Mouse (Mus musculus): ENCODE measurements at regions not wholly inside any gene's neighbourhood (a gene's known extent, or its start where the extent isn't known, plus 50 kb on each side); places are given as distances from the start of the nearest gene placed in this dataset.
A peak's percentile ranks its signal among the peaks of the same experiment; 100 is the strongest.

GRCm38 (mm10) chr2:128345557-128345956 is 219.7 kb downstream of the Bcl2l11 start:
- H3K36me3 ChIP-seq, result no peaks in the 10 kb centered on the region
- no peaks in the 10 kb centered on the region for H3K4me1 ChIP-seq
- no peak overlapping the region for H3K4me2 ChIP-seq (replicated peaks)
- WGBS, result 78% methylated on average over 11 of the region's 11 CpGs
- no peak overlapping the region for H3K27ac ChIP-seq
- no peak overlapping the region for H3K9ac ChIP-seq
- no peak for ATAC-seq (ENCODE audit: low FRiP score, low read depth)
- H3K9me3 ChIP-seq, result no peaks in the 10 kb centered on the region
- no peak overlapping the region for H3K4me3 ChIP-seq
- no peaks in the 10 kb centered on the region for H3K27me3 ChIP-seq (replicated peaks)

GRCm38 (mm10) chr2:128348556-128348955 is 222.7 kb downstream of the Bcl2l11 start:
- no peaks in the 10 kb centered on the region for H3K36me3 ChIP-seq
- ATAC-seq (ENCODE audit: low FRiP score, low read depth), result no peak
- H3K4me1 ChIP-seq, result no peaks in the 10 kb centered on the region
- no peaks in the 10 kb centered on the region for H3K27me3 ChIP-seq (replicated peaks)
- 75% methylated on average over 2 of the region's 2 CpGs for WGBS
- H3K4me3 ChIP-seq, result no peak overlapping the region
- H3K9ac ChIP-seq, result no peak overlapping the region
- no peak overlapping the region for H3K4me2 ChIP-seq (replicated peaks)
- no peak overlapping the region for H3K27ac ChIP-seq
- no peaks in the 10 kb centered on the region for H3K9me3 ChIP-seq

- ATAC-seq (ENCODE audit: low FRiP score, low read depth), result no peak
- Histone ChIP-seq H3K27ac (no peak overlapping the region), H3K27me3 (replicated peaks) (no peaks in the 10 kb centered on the region), H3K9me3 (no peaks in the 10 kb centered on the region), H3K4me3 (no peak overlapping the region), H3K36me3 (no peaks in the 10 kb centered on the region), H3K4me1 (no peaks in the 10 kb centered on the region), H3K4me2 (replicated peaks) (no peak overlapping the region), H3K9ac (no peak overlapping the region)
- 84% methylated on average over 16 of the region's 16 CpGs for WGBS
These were observed 225.6 kb downstream of the Bcl2l11 start for GRCm38 (mm10) chr2:128351405-128351804.

GRCm38 (mm10) chr2:128352533-128352932 is 226.7 kb downstream of the Bcl2l11 start:
- no peaks in the 10 kb centered on the region for H3K36me3 ChIP-seq
- no peaks in the 10 kb centered on the region for H3K9me3 ChIP-seq
- ATAC-seq (ENCODE audit: low FRiP score, low read depth), result no peak
- H3K4me1 ChIP-seq, result no peaks in the 10 kb centered on the region
- 91% methylated on average over 1 of the region's 1 CpGs for WGBS
- no peak overlapping the region for H3K27ac ChIP-seq
- no peak overlapping the region for H3K4me2 ChIP-seq (replicated peaks)
- no peaks in the 10 kb centered on the region for H3K27me3 ChIP-seq (replicated peaks)
- H3K4me3 ChIP-seq, result no peak overlapping the region
- H3K9ac ChIP-seq, result no peak overlapping the region

DNA sequence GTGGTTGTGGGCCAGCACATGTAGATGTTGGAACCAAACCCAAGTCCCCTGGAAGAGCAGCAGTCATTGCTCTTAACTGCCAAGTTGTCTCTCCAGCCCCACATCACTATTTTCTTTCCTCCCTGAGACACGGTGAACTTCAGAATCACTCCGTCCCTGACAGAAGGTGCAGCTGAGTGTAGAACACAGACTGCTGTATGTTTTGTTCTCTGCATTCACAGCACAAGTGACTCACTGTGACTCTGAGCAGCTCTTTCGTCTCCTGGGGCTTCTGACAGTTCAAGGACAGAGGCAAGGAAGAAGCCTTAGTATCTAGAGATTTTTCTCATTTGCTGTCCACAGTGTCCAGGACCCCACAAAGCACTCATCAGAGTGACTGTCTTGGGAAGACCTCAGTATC is 227.6 kb downstream of the Bcl2l11 start:
- ATAC-seq (ENCODE audit: low FRiP score, low read depth), result no peak
- H3K4me3 ChIP-seq, result no peak overlapping the region
- H3K4me2 ChIP-seq (replicated peaks), result no peak overlapping the region
- no peak overlapping the region for H3K27ac ChIP-seq
- H3K36me3 ChIP-seq, result no peaks in the 10 kb centered on the region
- H3K4me1 ChIP-seq, result no peaks in the 10 kb centered on the region
- H3K9ac ChIP-seq, result no peak overlapping the region
- 80% methylated on average over 3 of the region's 3 CpGs for WGBS
- no peaks in the 10 kb centered on the region for H3K27me3 ChIP-seq (replicated peaks)
- H3K9me3 ChIP-seq, result no peaks in the 10 kb centered on the region

GRCm38 (mm10) chr2:128356326-128356725 is 230.5 kb downstream of the Bcl2l11 start:
- H3K9me3 ChIP-seq, result no peaks in the 10 kb centered on the region
- H3K4me3 ChIP-seq, result no peak overlapping the region
- no peak overlapping the region for H3K4me2 ChIP-seq (replicated peaks)
- ATAC-seq (ENCODE audit: low FRiP score, low read depth), result no peak
- no peaks in the 10 kb centered on the region for H3K27me3 ChIP-seq (replicated peaks)
- H3K4me1 ChIP-seq, result no peaks in the 10 kb centered on the region
- 85% methylated on average over 4 of the region's 4 CpGs for WGBS
- H3K36me3 ChIP-seq, result no peaks in the 10 kb centered on the region
- H3K27ac ChIP-seq, result no peak overlapping the region
- H3K9ac ChIP-seq, result no peak overlapping the region

- Histone ChIP-seq H3K9ac (no peak overlapping the region), H3K36me3 (no peaks in the 10 kb centered on the region), H3K4me2 (replicated peaks) (no peak overlapping the region), H3K9me3 (no peaks in the 10 kb centered on the region), H3K4me3 (no peak overlapping the region), H3K27ac (no peak overlapping the region), H3K27me3 (replicated peaks) (no peaks in the 10 kb centered on the region), H3K4me1 (0 out of 2 replicates have a peak, but pooled peaks cover 4% of the 10 kb centered on the region)
- no peak for ATAC-seq (ENCODE audit: low FRiP score, low read depth)
- WGBS, result 71% methylated on average over 4 of the region's 4 CpGs
These were observed 231.9 kb upstream of the Spdye4c start for GRCm38 (mm10) chr2:128359106-128359505.

DNA sequence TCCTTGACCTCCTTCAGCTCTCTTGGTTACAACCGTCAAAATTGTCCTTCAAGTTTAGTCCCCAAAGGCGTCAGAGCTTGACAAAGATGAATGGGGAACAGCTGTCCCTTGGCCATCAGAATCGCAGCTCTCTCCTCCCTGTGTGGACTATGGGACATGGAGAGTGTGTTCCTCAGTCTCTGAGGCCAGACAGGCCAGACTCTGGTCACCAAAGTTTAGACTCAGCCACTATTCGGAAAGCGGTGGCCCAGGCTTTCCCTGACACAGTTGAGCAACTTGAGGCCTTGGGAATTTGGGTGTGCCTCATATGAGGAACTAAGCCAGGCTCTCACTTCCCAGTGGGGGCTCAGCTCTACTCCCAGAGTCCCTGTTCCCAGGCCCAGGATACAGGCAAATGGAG is 230.5 kb upstream of the Spdye4c start:
- H3K9ac ChIP-seq, result no peak overlapping the region
- H3K4me3 ChIP-seq, result no peak overlapping the region
- no peak overlapping the region for H3K4me2 ChIP-seq (replicated peaks)
- H3K9me3 ChIP-seq, result no peaks in the 10 kb centered on the region
- H3K27me3 ChIP-seq (replicated peaks), result no peaks in the 10 kb centered on the region
- 0 out of 2 replicates have a peak, but pooled peaks cover 7% of the 10 kb centered on the region for H3K4me1 ChIP-seq
- H3K27ac ChIP-seq, result no peak overlapping the region
- WGBS, result 70% methylated on average over 5 of the region's 5 CpGs
- no peak for ATAC-seq (ENCODE audit: low FRiP score, low read depth)
- H3K36me3 ChIP-seq, result no peaks in the 10 kb centered on the region

- H3K4me3 ChIP-seq, result no peak overlapping the region
- no peak for ATAC-seq (ENCODE audit: low FRiP score, low read depth)
- no peaks in the 10 kb centered on the region for H3K9me3 ChIP-seq
- no peak overlapping the region for H3K4me2 ChIP-seq (replicated peaks)
- no peak overlapping the region for H3K9ac ChIP-seq
- no peaks in the 10 kb centered on the region for H3K27me3 ChIP-seq (replicated peaks)
- H3K4me1 ChIP-seq, result 0 out of 2 replicates have a peak, but pooled peaks cover 7% of the 10 kb centered on the region
- no peak overlapping the region for H3K27ac ChIP-seq
- H3K36me3 ChIP-seq, result no peaks in the 10 kb centered on the region
- WGBS, result 75% methylated on average over 1 of the region's 1 CpGs
These were observed 229.6 kb upstream of the Spdye4c start for GRCm38 (mm10) chr2:128361436-128361835.

- ATAC-seq (ENCODE audit: low FRiP score, low read depth), result no peak
- Histone ChIP-seq H3K9me3 (no peaks in the 10 kb centered on the region), H3K36me3 (no peaks in the 10 kb centered on the region), H3K4me3 (no peak overlapping the region), H3K4me2 (replicated peaks) (peak overlapping the region; percentile 24; the same call in 1 of the 2 replicates), H3K9ac (no peak overlapping the region), H3K27me3 (replicated peaks) (no peaks in the 10 kb centered on the region), H3K4me1 (0 out of 2 replicates have a peak, but pooled peaks cover 7% of the 10 kb centered on the region), H3K27ac (no peak overlapping the region)
- WGBS, result 60% methylated on average over 14 of the region's 14 CpGs
These were observed 226.8 kb upstream of the Spdye4c start for GRCm38 (mm10) chr2:128364161-128364560.

DNA sequence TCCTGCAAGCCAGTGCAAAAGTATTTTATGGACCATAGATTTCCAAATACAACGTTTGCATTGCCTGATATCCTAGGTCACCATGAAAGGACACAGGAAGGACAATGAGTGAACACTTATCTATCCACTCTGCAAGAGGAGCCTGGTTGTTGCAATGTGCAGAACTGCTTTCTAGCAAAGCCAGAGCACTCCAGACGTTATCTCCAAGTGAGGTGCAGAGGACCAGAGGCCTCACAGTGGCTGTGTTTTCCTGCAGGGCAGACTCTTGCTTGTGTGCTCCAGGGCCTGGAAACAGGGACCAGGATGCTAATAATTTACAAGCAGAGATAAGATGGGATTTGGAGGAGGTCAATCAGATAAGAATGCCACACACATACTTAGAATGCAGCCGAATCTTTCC is 226.0 kb upstream of the Spdye4c start:
- Histone ChIP-seq H3K36me3 (no peaks in the 10 kb centered on the region), H3K9ac (no peak overlapping the region), H3K27me3 (replicated peaks) (no peaks in the 10 kb centered on the region), H3K27ac (no peak overlapping the region), H3K4me3 (no peak overlapping the region), H3K4me1 (0 out of 2 replicates have a peak, but pooled peaks cover 7% of the 10 kb centered on the region), H3K9me3 (no peaks in the 10 kb centered on the region), H3K4me2 (replicated peaks) (no peak overlapping the region)
- ATAC-seq (ENCODE audit: low FRiP score, low read depth), result no peak
- 73% methylated on average over 3 of the region's 3 CpGs for WGBS

GRCm38 (mm10) chr2:128365775-128366174 is 225.2 kb upstream of the Spdye4c start:
- H3K27me3 ChIP-seq (replicated peaks), result no peaks in the 10 kb centered on the region
- ATAC-seq (ENCODE audit: low FRiP score, low read depth), result no peak
- no peak overlapping the region for H3K4me3 ChIP-seq
- WGBS, result 96% methylated on average over 2 of the region's 2 CpGs
- no peaks in the 10 kb centered on the region for H3K9me3 ChIP-seq
- no peak overlapping the region for H3K27ac ChIP-seq
- no peak overlapping the region for H3K9ac ChIP-seq
- H3K4me1 ChIP-seq, result peaks cover 7% of the 10 kb centered on the region; the same call in 1 of the 2 replicates
- H3K36me3 ChIP-seq, result no peaks in the 10 kb centered on the region
- H3K4me2 ChIP-seq (replicated peaks), result no peak overlapping the region

DNA sequence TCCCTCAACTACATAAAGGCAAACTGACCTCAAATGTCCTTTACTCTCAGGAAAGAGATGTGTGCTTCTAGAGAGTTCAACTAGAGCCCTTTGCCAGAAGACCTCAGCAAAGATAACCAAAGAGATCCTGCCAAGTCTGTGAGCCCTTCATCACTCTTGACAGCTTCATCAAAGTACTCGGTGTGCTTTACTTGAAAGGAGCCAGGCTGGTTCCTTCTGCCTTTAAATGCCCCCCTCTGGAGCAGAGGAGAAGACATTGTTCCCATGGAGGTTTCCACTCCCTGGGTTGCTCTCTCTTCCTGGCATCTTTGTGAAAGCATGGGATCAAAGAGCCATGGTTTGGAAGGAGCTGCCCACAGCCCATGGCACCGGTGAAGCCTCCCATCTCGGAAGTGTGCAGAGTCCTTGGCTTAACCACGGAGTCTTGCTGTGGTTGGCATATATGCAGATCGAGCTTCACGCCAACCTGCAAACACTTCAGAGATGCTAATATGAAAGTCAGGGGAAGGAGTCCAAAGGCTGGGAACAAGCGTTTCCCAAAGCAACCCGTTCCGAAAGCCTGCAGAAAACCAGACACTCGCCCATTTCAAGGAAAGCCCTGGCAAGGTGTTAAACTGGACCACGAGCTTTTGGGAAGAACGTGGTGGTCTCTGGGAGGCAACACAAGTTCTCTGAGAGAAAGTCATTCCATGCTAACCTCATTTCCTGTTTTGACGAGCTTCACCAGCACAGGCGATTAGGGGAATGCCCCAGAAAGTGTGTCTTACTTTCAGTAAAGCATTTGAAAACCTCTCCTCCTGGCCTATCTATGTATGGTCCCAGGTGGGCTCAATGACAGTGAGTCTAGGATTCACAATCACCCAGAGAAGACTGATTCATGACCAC is 223.5 kb upstream of the Spdye4c start:
- WGBS, result 85% methylated on average over 14 of the region's 14 CpGs
- no peak for ATAC-seq (ENCODE audit: low FRiP score, low read depth)
- no peak overlapping the region for H3K27ac ChIP-seq

More for the DNA sequence above, 223.5 kb upstream of the Spdye4c start:
- Histone ChIP-seq H3K36me3 (no peaks in the 10 kb centered on the region), H3K4me1 (peaks cover 7% of the 10 kb centered on the region; the same call in 1 of the 2 replicates), H3K4me2 (replicated peaks) (no peak overlapping the region), H3K9me3 (no peaks in the 10 kb centered on the region), H3K27me3 (replicated peaks) (no peaks in the 10 kb centered on the region), H3K9ac (no peak overlapping the region), H3K4me3 (no peak overlapping the region)
